30 mouse cellular contexts compared by ENCODE assay signal in genomic region chr1:176822949-176823348, GRCm38 (mm10). TPM values are rescaled to one million over a fixed set of nuclear protein-coding genes. Genes with fewer than 3 reads are reported as not detected.
A peak's percentile ranks its signal among the peaks of the same experiment; 100 is the strongest.
DNase-seq lines count a peak whose midpoint lies in the region; ATAC-seq and TF ChIP-seq lines count a peak whose summit lies in the region.
"Had no signal": no experiment of that assay in that cellular context is flagged by ENCODE, and none has a peak within 500 bp of the region (broad histone marks: within the 10 kb centered on the region; RNA-seq: fewer than 3 reads in every experiment).

No protein-coding gene starts in this region.

- no peak overlapping the region for H3K4me2 ChIP-seq in embryonic facial prominence, embryonic 14.5 days (ENCODE audit: low read depth, low read length)
- H3K4me2 ChIP-seq in midbrain, embryonic 11.5 days, result no peak overlapping the region
- no peak overlapping the region for H3K4me2 ChIP-seq in midbrain, postnatal 0 days (ENCODE audit: low read depth, low read length, poor library complexity, severe bottlenecking)
- no peak overlapping the region for H3K4me2 ChIP-seq in liver, postnatal 0 days (ENCODE audit: low read depth, low read length)
- no peak overlapping the region for H3K4me2 ChIP-seq in forebrain, embryonic 11.5 days (ENCODE audit: low read depth, low read length, severe bottlenecking)
- H3K4me2 ChIP-seq: embryonic facial prominence, embryonic 15.5 days; intestine, embryonic 15.5 days; midbrain, embryonic 13.5 days; neural tube, embryonic 12.5 days had no signal

- 0 out of 2 replicates have a peak overlapping the region, but pooled peaks have one; percentile 10 for H3K27ac ChIP-seq in embryonic facial prominence, embryonic 14.5 days (replicated peaks; ENCODE audit: low read depth, low read length)
- H3K27ac ChIP-seq in embryonic facial prominence, embryonic 10.5 days (replicated peaks), result no peak overlapping the region
- H3K27ac ChIP-seq in midbrain, embryonic 11.5 days (ENCODE audit: low read depth, low read length), result no peak overlapping the region
- no peak overlapping the region for H3K27ac ChIP-seq in midbrain, postnatal 0 days (ENCODE audit: low read depth, low read length)
- no peak overlapping the region for H3K27ac ChIP-seq in liver, postnatal 0 days (ENCODE audit: low read depth)
- no peak overlapping the region for H3K27ac ChIP-seq in forebrain, embryonic 11.5 days (ENCODE audit: low read depth, low read length)
- H3K27ac ChIP-seq: embryonic facial prominence, embryonic 15.5 days; hindbrain, postnatal 0 days; intestine, embryonic 15.5 days; kidney, postnatal 0 days; midbrain, embryonic 13.5 days; neural tube, embryonic 12.5 days had no signal

- no peaks in the 10 kb centered on the region for H3K27me3 ChIP-seq in embryonic facial prominence, embryonic 14.5 days (replicated peaks; ENCODE audit: control insufficient read depth, insufficient read depth, low read length)
- H3K27me3 ChIP-seq in embryonic facial prominence, embryonic 10.5 days (replicated peaks; ENCODE audit: low read depth, poor library complexity, severe bottlenecking), result no peaks in the 10 kb centered on the region
- no peaks in the 10 kb centered on the region for H3K27me3 ChIP-seq in midbrain, embryonic 11.5 days (ENCODE audit: control insufficient read depth, insufficient read depth, low read length)
- no peaks in the 10 kb centered on the region for H3K27me3 ChIP-seq in midbrain, postnatal 0 days (ENCODE audit: insufficient read depth, low read length)
- H3K27me3 ChIP-seq in liver, postnatal 0 days (ENCODE audit: insufficient read depth, low read length), result no peaks in the 10 kb centered on the region
- no peaks in the 10 kb centered on the region for H3K27me3 ChIP-seq in forebrain, embryonic 11.5 days (ENCODE audit: control insufficient read depth, insufficient read depth, low read length)
- H3K27me3 ChIP-seq: embryonic facial prominence, embryonic 15.5 days; intestine, embryonic 15.5 days; midbrain, embryonic 13.5 days; neural tube, embryonic 12.5 days; Patski had no signal

- TF ChIP-seq CTCF in midbrain, postnatal 0 days (IDR thresholded peaks at IDR 0.05), result no peak
- TF ChIP-seq CTCF in liver, postnatal 0 days (IDR thresholded peaks at IDR 0.05; ENCODE audit: low read depth), result no peak

- peak; percentile 69 for TF ChIP-seq EP300 in liver, postnatal 0 days (IDR thresholded peaks at IDR 0.05; ENCODE audit: low read depth)

- ATAC-seq in embryonic facial prominence, embryonic 14.5 days (ENCODE audit: low read depth), result no peak
- ATAC-seq in midbrain, embryonic 11.5 days (ENCODE audit: low FRiP score), result no peak
- ATAC-seq in midbrain, postnatal 0 days (ENCODE audit: low FRiP score), result no peak
- no peak for ATAC-seq in liver, postnatal 0 days
- no peak for ATAC-seq in forebrain, embryonic 11.5 days (replicated peaks; ENCODE audit: low FRiP score)
- ATAC-seq: forebrain, embryonic 14.5 days; hindbrain, postnatal 0 days; intestine, embryonic 15.5 days; midbrain, embryonic 13.5 days; Patski had no signal

- H3K9ac ChIP-seq in embryonic facial prominence, embryonic 14.5 days (ENCODE audit: low read depth, low read length), result no peak overlapping the region
- no peak overlapping the region for H3K9ac ChIP-seq in midbrain, embryonic 11.5 days (ENCODE audit: low read length)
- no peak overlapping the region for H3K9ac ChIP-seq in midbrain, postnatal 0 days (replicated peaks; ENCODE audit: low read length, poor library complexity, severe bottlenecking)
- H3K9ac ChIP-seq in liver, postnatal 0 days (replicated peaks), result no peak overlapping the region
- H3K9ac ChIP-seq in forebrain, embryonic 11.5 days (ENCODE audit: low read length), result no peak overlapping the region
- H3K9ac ChIP-seq: embryonic facial prominence, embryonic 15.5 days; intestine, embryonic 15.5 days; midbrain, embryonic 13.5 days; neural tube, embryonic 12.5 days had no signal

- no peak overlapping the region for H3K4me3 ChIP-seq in embryonic facial prominence, embryonic 14.5 days (ENCODE audit: low read depth, low read length)
- H3K4me3 ChIP-seq in embryonic facial prominence, embryonic 10.5 days, result no peak overlapping the region
- no peak overlapping the region for H3K4me3 ChIP-seq in midbrain, embryonic 11.5 days (ENCODE audit: low read depth, low read length)
- H3K4me3 ChIP-seq in midbrain, postnatal 0 days (ENCODE audit: low read depth, low read length), result no peak overlapping the region
- H3K4me3 ChIP-seq in liver, postnatal 0 days (ENCODE audit: low read depth, low read length), result no peak overlapping the region
- no peak overlapping the region for H3K4me3 ChIP-seq in forebrain, embryonic 11.5 days (ENCODE audit: low read depth, low read length)
- H3K4me3 ChIP-seq: embryonic facial prominence, embryonic 15.5 days; intestine, embryonic 15.5 days; midbrain, embryonic 13.5 days; neural tube, embryonic 12.5 days had no signal

- no peaks in the 10 kb centered on the region for H3K4me1 ChIP-seq in embryonic facial prominence, embryonic 14.5 days (ENCODE audit: control insufficient read depth, insufficient read depth, low read length)
- 0 out of 2 replicates have a peak, but pooled peaks cover 2% of the 10 kb centered on the region for H3K4me1 ChIP-seq in embryonic facial prominence, embryonic 10.5 days
- H3K4me1 ChIP-seq in midbrain, embryonic 11.5 days (ENCODE audit: control insufficient read depth, insufficient read depth, low read length), result no peaks in the 10 kb centered on the region
- H3K4me1 ChIP-seq in midbrain, postnatal 0 days (ENCODE audit: insufficient read depth, low read length), result no peaks in the 10 kb centered on the region
- H3K4me1 ChIP-seq in liver, postnatal 0 days (ENCODE audit: insufficient read depth), result peaks cover 41% of the 10 kb centered on the region
- H3K4me1 ChIP-seq in forebrain, embryonic 11.5 days (replicated peaks; ENCODE audit: control insufficient read depth, insufficient read depth, low read length), result no peaks in the 10 kb centered on the region
- H3K4me1 ChIP-seq: neural tube, embryonic 12.5 days had no signal

- no peaks in the 10 kb centered on the region for H3K9me3 ChIP-seq in embryonic facial prominence, embryonic 14.5 days (ENCODE audit: control insufficient read depth, low read length)
- no peaks in the 10 kb centered on the region for H3K9me3 ChIP-seq in embryonic facial prominence, embryonic 10.5 days
- H3K9me3 ChIP-seq in midbrain, embryonic 11.5 days (ENCODE audit: control insufficient read depth, low read length), result no peaks in the 10 kb centered on the region
- H3K9me3 ChIP-seq in midbrain, postnatal 0 days (ENCODE audit: low read length), result no peaks in the 10 kb centered on the region
- no peaks in the 10 kb centered on the region for H3K9me3 ChIP-seq in liver, postnatal 0 days (ENCODE audit: low read length)
- no peaks in the 10 kb centered on the region for H3K9me3 ChIP-seq in forebrain, embryonic 11.5 days (ENCODE audit: control insufficient read depth, low read length)
- H3K9me3 ChIP-seq: embryonic facial prominence, embryonic 15.5 days; G1E; intestine, embryonic 15.5 days; midbrain, embryonic 13.5 days; neural tube, embryonic 12.5 days had no signal

- 70% methylated on average over 4 of the region's 4 CpGs for WGBS in embryonic facial prominence, embryonic 14.5 days
- WGBS in embryonic facial prominence, embryonic 10.5 days, result 89% methylated on average over 4 of the region's 4 CpGs
- WGBS in midbrain, embryonic 11.5 days, result 88% methylated on average over 4 of the region's 4 CpGs
- WGBS in midbrain, postnatal 0 days, result 86% methylated on average over 4 of the region's 4 CpGs
- 48% methylated on average over 4 of the region's 4 CpGs for WGBS in liver, postnatal 0 days (ENCODE audit: insufficient replicate concordance)
- WGBS in forebrain, embryonic 11.5 days, result 86% methylated on average over 4 of the region's 4 CpGs

- DNase-seq in embryonic facial prominence, embryonic 14.5 days (ENCODE audit: low spot score), result no peak
- no peak for DNase-seq in embryonic facial prominence, embryonic 10.5 days (ENCODE audit: low spot score)
- peak; percentile 54 for DNase-seq in midbrain, embryonic 11.5 days (ENCODE audit: low spot score, missing footprints)
- DNase-seq in midbrain, postnatal 0 days (ENCODE audit: low spot score), result no peak
- no peak for DNase-seq in liver, postnatal 0 days
- DNase-seq in cerebellum, postnatal 36 days, result no peak
- no peak for DNase-seq in forebrain, embryonic 11.5 days (ENCODE audit: low spot score)
- DNase-seq in left cerebral cortex, adult 9 months (ENCODE audit: low spot score in 2 of 2), result no peak
- DNase-seq: adrenal gland, postnatal 14 days; cerebellum, adult 11-12 months; cerebellum, adult 9-11 months; gastrocnemius, postnatal 36 days; heart, adult 18-20 months; kidney, adult 2 months; kidney, postnatal 4 days; left cerebral cortex, postnatal 4 days; lung, adult 2 months; lung, postnatal 10 days; right cerebral cortex, adult 18-20 months; spleen, adult 18-20 months; thymus, postnatal 25 days had no signal

- peaks cover 3% of the 10 kb centered on the region; the same call in 1 of the 2 replicates for H3K36me3 ChIP-seq in embryonic facial prominence, embryonic 14.5 days (ENCODE audit: control insufficient read depth, insufficient read depth, low read length)
- H3K36me3 ChIP-seq in embryonic facial prominence, embryonic 10.5 days (replicated peaks), result no peaks in the 10 kb centered on the region
- H3K36me3 ChIP-seq in midbrain, embryonic 11.5 days (ENCODE audit: control insufficient read depth, insufficient read depth, low read length), result no peaks in the 10 kb centered on the region
- H3K36me3 ChIP-seq in midbrain, postnatal 0 days (ENCODE audit: insufficient read depth, low read length), result no peaks in the 10 kb centered on the region
- no peaks in the 10 kb centered on the region for H3K36me3 ChIP-seq in liver, postnatal 0 days (replicated peaks; ENCODE audit: insufficient read depth, low read length)
- H3K36me3 ChIP-seq in forebrain, embryonic 11.5 days (ENCODE audit: control insufficient read depth, insufficient read depth, low read length), result no peaks in the 10 kb centered on the region
- H3K36me3 ChIP-seq: embryonic facial prominence, embryonic 15.5 days had no signal

RNA-seq across cellular contexts. Expression of gene Sdccag8, which starts 8.5 kb away (rescaled TPM):
- polyA plus RNA-seq in embryonic facial prominence, embryonic 14.5 days (2014; fragmentation: Nextera tagmentation; extraction: Ambion mirVana), result 17.9 and 18.2 TPM in 2 replicates
- 14.6 and 15.6 TPM in 2 replicates for polyA plus RNA-seq in embryonic facial prominence, embryonic 10.5 days (2016; fragmentation: Nextera tagmentation; extraction: Ambion mirVana)
- polyA plus RNA-seq in midbrain, embryonic 11.5 days (2014; fragmentation: Nextera tagmentation; extraction: Ambion mirVana), result 29.4 and 30.1 TPM in 2 replicates
- 6.1 and 7.7 TPM in 2 replicates for total RNA-seq in midbrain, postnatal 0 days (2014; rRNA removed)
- 26.8 and 27.0 TPM in 2 replicates for polyA plus RNA-seq in midbrain, postnatal 0 days (2015; fragmentation: Nextera tagmentation; extraction: Ambion mirVana)
- 4.2 and 4.5 TPM in 2 replicates for polyA plus RNA-seq in liver, postnatal 0 days (2015; fragmentation: Nextera tagmentation; extraction: Ambion mirVana)
- 19.8 and 21.1 TPM in 2 replicates for polyA plus RNA-seq in forebrain, embryonic 11.5 days (2014; fragmentation: Nextera tagmentation; extraction: Ambion mirVana)

RNA-seq across cellular contexts. Expression of gene Cep170, which starts 9.1 kb away (rescaled TPM):
- polyA plus RNA-seq in embryonic facial prominence, embryonic 14.5 days (2014; fragmentation: Nextera tagmentation; extraction: Ambion mirVana), result 36.0 and 41.5 TPM in 2 replicates
- 34.3 and 34.9 TPM in 2 replicates for polyA plus RNA-seq in embryonic facial prominence, embryonic 10.5 days (2016; fragmentation: Nextera tagmentation; extraction: Ambion mirVana)
- 69.2 and 80.3 TPM in 2 replicates for polyA plus RNA-seq in midbrain, embryonic 11.5 days (2014; fragmentation: Nextera tagmentation; extraction: Ambion mirVana)
- total RNA-seq in midbrain, postnatal 0 days (2014; rRNA removed), result 165 and 217 TPM in 2 replicates
- 78.7 and 83.1 TPM in 2 replicates for polyA plus RNA-seq in midbrain, postnatal 0 days (2015; fragmentation: Nextera tagmentation; extraction: Ambion mirVana)
- polyA plus RNA-seq in liver, postnatal 0 days (2015; fragmentation: Nextera tagmentation; extraction: Ambion mirVana), result 2.6 and 4.4 TPM in 2 replicates
- 65.2 and 71.0 TPM in 2 replicates for polyA plus RNA-seq in forebrain, embryonic 11.5 days (2014; fragmentation: Nextera tagmentation; extraction: Ambion mirVana)
